Mouse (Mus musculus) stomach, postnatal 0 days (tissue): Measurements from ENCODE around the gene Hax1.
A peak's percentile ranks its signal among the peaks of the same experiment; 100 is the strongest.

Experiments used
- CTCF ChIP-seq: IDR thresholded peaks from 2 replicates; pipeline ENCODE4 v1.5.1; 2016; ENCODE audit warnings: antibody characterized with exemption, low read depth, mild to moderate bottlenecking, moderate library complexity
- EP300 ChIP-seq: optimal IDR thresholded peaks from 2 replicates; pipeline ENCODE3; 2016; ENCODE audit warnings: antibody characterized with exemption

DNA sequence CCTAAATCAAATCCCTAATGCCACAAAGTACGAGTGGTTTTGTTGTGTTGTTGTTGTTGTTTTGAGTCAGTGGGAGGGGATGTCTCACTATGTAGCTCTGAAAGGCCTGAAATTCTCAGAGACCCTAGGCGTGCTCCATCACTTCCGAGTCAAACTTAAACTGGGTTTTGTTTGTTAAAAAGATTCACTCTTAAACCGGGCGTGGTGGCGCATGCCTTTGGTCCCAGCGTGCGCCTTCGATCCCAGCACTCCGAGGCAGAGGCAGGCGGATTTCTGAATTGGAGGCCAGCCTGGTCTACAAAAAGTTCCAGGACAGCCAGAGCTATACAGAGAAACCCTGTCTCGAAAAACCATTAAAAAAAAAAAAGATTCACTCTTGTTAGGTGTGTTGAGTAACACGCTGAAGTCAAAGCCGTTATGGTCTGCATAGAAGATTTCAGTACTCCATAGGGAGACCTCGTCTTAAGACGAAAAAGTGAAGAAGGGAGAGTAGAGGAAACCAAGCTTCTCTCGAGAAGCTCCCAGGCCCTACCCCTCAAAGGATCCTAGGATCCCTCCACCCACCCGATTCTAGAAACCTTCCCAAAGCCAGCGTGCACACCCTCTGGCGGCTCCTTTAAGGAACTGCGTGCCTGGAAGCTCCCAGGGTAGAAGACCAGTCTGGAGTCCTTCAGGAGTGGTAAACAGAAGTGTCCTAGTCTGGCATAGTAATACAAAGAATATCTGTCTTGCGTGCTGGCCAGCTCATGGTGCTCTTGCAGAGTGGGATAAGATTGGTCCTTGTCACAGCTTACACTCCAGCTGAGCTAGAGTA is 34.4 kb downstream of the Hax1 start:
- no peak for TF ChIP-seq EP300
- peak; percentile 91 for TF ChIP-seq CTCF
